Mouse (Mus musculus) liver, embryonic 11.5 days (tissue): ENCODE measurements around the gene Cenpm. TPM values are rescaled to one million over a fixed set of nuclear protein-coding genes. Genes with fewer than 3 reads are reported as not detected.

Experiments used
- ATAC-seq: fragments of 200-750 bp; cut with Nextera tagmentation; replicated peaks from 2 replicates; pipeline ENCODE4 v1.8.0; 2017; ENCODE audit warnings: moderate number of reproducible peaks, mild to moderate bottlenecking, moderate TSS enrichment, moderate library complexity; ENCODE audit not compliant: low FRiP score
- DNase-seq: peaks from one replicate; pipeline ENCODE4 v3.0.0-alpha.2; 2017; ENCODE audit warnings: low spot score
- H3K27ac ChIP-seq: fragments of 300-500 bp; sonication (generic); 2 replicates; pipeline ENCODE4 v1.5.1; 2014; ENCODE audit warnings: mild to moderate bottlenecking, low read depth, low read length, control low read depth
- H3K27me3 ChIP-seq: fragments of 300-500 bp; sonication (generic); replicated peaks from 2 replicates; pipeline ENCODE4 v1.6.1; 2014; ENCODE audit warnings: low read length, mixed read lengths; ENCODE audit not compliant: control insufficient read depth, insufficient read depth
- H3K36me3 ChIP-seq: fragments of 300-500 bp; sonication (generic); 2 replicates; pipeline ENCODE4 v1.6.1; 2014; ENCODE audit warnings: mild to moderate bottlenecking, low read length, moderate library complexity, mixed read lengths; ENCODE audit not compliant: control insufficient read depth, insufficient read depth
- H3K4me1 ChIP-seq: fragments of 300-500 bp; sonication (generic); replicated peaks from 2 replicates; pipeline ENCODE4 v1.6.1; 2014; ENCODE audit warnings: low read length, mixed read lengths; ENCODE audit not compliant: control insufficient read depth, insufficient read depth
- H3K4me2 ChIP-seq: fragments of 300-500 bp; sonication (generic); 2 replicates; pipeline ENCODE4 v1.6.1; 2014; ENCODE audit warnings: mild to moderate bottlenecking, control low read depth, moderate library complexity
- H3K4me3 ChIP-seq: fragments of 300-500 bp; sonication (generic); 2 replicates; pipeline ENCODE4 v1.5.1; 2014; ENCODE audit warnings: low read depth, low read length, control low read depth
- H3K9ac ChIP-seq: fragments of 300-500 bp; sonication (generic); 2 replicates; pipeline ENCODE4 v1.6.1; 2014; ENCODE audit warnings: low read depth, low read length, control low read depth
- H3K9me3 ChIP-seq: fragments of 300-500 bp; sonication (generic); 2 replicates; pipeline ENCODE4 v1.6.1; 2016; ENCODE audit warnings: low read length, inconsistent platforms, mixed read lengths; ENCODE audit not compliant: control insufficient read depth
- WGBS: fragments of 180-500 bp; shearing (Covaris S2); extraction: QIAGEN DNeasy Blood & Tissue Kit; methylation state at CpG from one replicate; pipeline ENCODE4 v1.1.7; 2014; 5-methylcytosine and 5-hydroxymethylcytosine counted together
- polyA plus RNA-seq: library from polyadenylated mRNA; unstranded; fragments of >200 nt; fragmentation: Nextera tagmentation; extraction: Ambion mirVana; gene quantifications from 2 replicates; pipeline ENCODE4 v1.2.1, GENCODE M21; 2014

The Cenpm gene
- polyA plus RNA-seq, 1 experiment from 2014 or later: 58.8 TPM

DNA sequence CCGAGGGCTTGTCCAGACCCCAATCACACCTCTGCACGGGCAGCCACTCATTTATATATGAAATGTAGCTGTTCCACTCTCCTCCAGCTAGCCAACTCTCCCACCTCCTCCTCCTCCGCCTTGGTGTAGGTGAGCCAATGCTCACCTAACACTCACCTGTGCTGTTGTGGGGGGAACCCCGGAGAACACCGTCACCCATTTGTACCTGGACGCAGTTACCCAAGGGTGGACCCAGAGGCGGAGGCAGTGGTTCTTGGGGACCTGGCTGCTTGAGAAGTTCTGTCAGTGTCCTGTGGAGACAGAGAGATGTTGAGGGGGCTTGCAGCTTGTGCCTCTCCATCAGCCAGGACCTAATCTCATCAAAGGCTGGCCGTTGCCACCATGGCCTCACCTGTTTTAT, 36.2 kb downstream of the Cenpm start:
- Histone ChIP-seq H3K4me1 (peaks cover 14% of the 10 kb centered on the region), H3K9me3 (no peaks in the 10 kb centered on the region), H3K9ac (no peak overlapping the region), H3K4me3 (no peak overlapping the region), H3K27me3 (peaks cover 83% of the 10 kb centered on the region), H3K27ac (no peak overlapping the region), H3K4me2 (no peak overlapping the region), H3K36me3 (peaks cover 9% of the 10 kb centered on the region)
- WGBS: 81% methylated on average over 8 of the region's 8 CpGs
- DNase-seq: no peak
- no peak for ATAC-seq

DNA sequence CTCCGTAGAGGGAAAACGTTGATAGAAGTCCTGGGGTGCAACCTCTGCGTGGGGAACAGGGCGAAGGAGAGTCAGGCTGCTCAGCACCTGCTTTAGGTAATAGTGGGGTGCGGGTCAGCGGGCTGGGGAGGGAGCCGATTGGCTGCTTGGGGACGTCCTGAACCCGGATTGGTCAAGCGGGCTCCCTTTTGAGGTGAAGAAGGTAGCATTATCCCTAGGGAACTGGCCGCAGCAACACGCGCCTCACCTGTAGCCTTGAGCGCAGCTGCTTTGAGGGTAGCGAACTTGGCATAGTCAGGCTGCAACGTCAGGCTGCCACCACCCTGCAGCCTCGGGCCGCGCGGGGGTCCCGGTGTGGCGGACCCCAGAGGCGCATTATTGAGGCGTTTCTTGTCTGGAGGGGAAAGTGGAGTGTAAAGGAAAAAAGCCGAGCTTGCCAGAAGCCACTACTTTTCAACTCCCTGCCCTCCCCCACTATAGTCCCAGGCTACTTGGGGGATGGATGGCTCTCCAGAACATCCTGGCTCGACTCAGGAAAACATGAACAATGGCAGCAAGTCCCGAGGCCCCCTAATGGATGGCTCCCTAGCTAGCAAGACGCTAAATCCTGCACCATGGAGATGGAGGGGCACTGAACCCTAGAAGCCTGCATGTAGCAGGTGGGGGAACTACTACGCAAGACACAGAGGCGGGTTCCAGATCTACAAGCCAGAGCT, 36.9 kb downstream of the Cenpm start:
- DNase-seq (no peak), ATAC-seq (no peak)
- H3K36me3 ChIP-seq: peaks cover 14% of the 10 kb centered on the region
- H3K4me1 ChIP-seq: peaks cover 14% of the 10 kb centered on the region
- no peak overlapping the region for H3K27ac ChIP-seq
- H3K4me3 ChIP-seq: no peak overlapping the region
- peaks cover 76% of the 10 kb centered on the region for H3K27me3 ChIP-seq
- H3K9me3 ChIP-seq: no peaks in the 10 kb centered on the region
- H3K4me2 ChIP-seq: no peak overlapping the region
- 25% methylated on average over 30 of the region's 30 CpGs for WGBS
- H3K9ac ChIP-seq: no peak overlapping the region

DNA sequence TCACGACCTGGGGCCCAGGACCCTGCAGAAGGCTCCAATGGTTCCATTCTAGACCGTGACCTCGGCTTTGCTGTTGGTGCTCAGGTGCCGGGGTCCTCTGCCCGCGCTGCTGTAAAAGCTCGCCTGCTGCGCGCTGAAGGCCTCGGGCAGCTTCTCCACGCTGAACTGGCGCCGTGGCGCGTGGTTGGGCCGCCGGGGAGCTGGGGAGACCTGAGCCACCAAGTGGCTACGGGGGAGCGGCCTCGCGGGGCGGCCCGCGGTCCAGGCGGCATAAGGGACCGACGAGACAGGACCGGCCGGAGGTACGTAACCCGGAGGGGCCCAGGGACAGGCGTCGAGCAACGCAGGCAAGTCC, 37.5 kb downstream of the Cenpm start:
- peak overlapping the region; percentile 17; the same call in 1 of the 2 replicates for H3K4me2 ChIP-seq
- H3K4me3 ChIP-seq: no peak overlapping the region
- DNase-seq: no peak
- 21% methylated on average over 34 of the region's 34 CpGs for WGBS
- no peak overlapping the region for H3K27ac ChIP-seq
- H3K9ac ChIP-seq: no peak overlapping the region
- H3K27me3 ChIP-seq: peaks cover 70% of the 10 kb centered on the region
- H3K36me3 ChIP-seq: peaks cover 15% of the 10 kb centered on the region
- no peaks in the 10 kb centered on the region for H3K9me3 ChIP-seq
- H3K4me1 ChIP-seq: peaks cover 9% of the 10 kb centered on the region
- ATAC-seq: no peak

DNA sequence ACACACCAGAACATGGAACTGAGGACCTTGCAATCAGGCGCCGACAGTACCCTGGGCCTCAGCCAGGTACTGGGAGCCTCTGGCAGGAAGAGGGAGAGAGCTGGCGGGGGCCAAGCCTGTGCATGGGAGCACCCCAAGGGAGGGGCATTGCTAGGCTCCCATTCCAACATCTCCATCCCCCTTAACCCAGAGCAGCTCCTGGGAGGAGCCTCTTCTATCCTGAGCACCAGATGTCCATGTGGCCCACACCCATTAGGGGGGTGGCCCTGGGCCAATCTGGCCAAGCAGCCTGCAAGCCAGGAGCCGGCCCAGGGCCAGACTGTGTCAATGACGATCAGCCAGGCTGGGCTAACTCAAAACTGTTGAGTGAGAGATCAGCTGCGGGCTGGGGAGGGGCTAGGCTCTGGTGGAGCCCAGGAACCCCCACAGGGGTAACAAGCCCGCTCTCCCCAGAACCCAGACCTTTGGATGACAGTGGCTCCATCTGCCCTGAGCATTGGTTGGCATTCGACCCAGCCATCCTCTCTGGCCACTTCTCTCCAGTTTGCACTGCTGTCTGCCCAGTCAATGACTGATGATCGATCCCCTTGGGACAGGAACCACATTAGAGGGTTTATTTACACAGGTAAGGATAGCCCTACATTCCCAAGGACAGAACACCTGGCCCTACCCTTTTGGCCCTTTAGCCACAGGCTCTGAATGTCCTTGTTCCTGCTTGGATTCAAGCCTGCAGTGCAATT, 38.0 kb downstream of the Cenpm start:
- Histone ChIP-seq H3K9me3 (no peaks in the 10 kb centered on the region), H3K27me3 (peaks cover 65% of the 10 kb centered on the region), H3K4me2 (no peak overlapping the region; the same call in 1 of the 2 replicates), H3K4me1 (peaks cover 4% of the 10 kb centered on the region; the same call in 1 of the 2 replicates), H3K4me3 (no peak overlapping the region), H3K9ac (no peak overlapping the region), H3K36me3 (peaks cover 17% of the 10 kb centered on the region), H3K27ac (no peak overlapping the region)
- WGBS: 63% methylated on average over 9 of the region's 9 CpGs
- ATAC-seq (no peak), DNase-seq (no peak)

DNA sequence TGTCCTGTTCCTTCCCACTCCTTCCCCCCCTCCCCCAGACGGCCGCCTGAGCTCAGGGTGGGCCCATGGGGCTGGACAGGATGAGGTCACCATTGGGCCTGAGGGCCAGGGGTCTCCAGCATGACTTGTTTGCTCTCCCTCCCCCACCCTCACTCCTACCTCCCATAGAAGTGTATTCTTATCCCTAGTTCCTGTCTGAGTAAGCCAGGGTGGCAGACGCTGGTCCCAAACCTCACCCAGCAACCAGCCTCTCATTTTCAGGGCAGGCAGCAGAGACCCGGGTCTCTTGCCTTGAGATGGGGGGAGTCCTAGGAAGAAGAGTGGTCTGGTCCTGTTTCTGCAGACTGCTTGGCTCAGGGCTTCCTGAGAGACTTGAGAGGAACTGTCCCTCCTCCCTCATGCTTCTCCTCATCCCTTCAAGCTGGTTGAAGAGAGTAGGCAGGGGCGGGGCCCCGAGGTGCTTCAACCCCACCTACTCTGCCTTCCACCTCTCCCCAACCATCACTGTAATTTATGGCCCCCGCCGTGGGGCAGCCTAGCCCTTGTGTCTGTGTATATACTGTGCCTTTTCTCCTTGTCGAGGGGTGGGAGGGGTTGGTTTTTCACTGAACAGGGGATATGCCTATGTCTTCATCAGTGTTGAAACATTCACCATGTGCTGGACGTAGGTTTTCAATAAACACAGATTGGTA, 39.7 kb downstream of the Cenpm start:
- Histone ChIP-seq H3K9ac (no peak overlapping the region), H3K9me3 (no peaks in the 10 kb centered on the region), H3K4me1 (peaks cover 4% of the 10 kb centered on the region; the same call in 1 of the 2 replicates), H3K4me2 (no peak overlapping the region), H3K27ac (no peak overlapping the region), H3K4me3 (no peak overlapping the region), H3K36me3 (peaks cover 20% of the 10 kb centered on the region), H3K27me3 (peaks cover 48% of the 10 kb centered on the region)
- no peak for ATAC-seq
- DNase-seq: no peak
- 72% methylated on average over 10 of the region's 10 CpGs for WGBS

DNA sequence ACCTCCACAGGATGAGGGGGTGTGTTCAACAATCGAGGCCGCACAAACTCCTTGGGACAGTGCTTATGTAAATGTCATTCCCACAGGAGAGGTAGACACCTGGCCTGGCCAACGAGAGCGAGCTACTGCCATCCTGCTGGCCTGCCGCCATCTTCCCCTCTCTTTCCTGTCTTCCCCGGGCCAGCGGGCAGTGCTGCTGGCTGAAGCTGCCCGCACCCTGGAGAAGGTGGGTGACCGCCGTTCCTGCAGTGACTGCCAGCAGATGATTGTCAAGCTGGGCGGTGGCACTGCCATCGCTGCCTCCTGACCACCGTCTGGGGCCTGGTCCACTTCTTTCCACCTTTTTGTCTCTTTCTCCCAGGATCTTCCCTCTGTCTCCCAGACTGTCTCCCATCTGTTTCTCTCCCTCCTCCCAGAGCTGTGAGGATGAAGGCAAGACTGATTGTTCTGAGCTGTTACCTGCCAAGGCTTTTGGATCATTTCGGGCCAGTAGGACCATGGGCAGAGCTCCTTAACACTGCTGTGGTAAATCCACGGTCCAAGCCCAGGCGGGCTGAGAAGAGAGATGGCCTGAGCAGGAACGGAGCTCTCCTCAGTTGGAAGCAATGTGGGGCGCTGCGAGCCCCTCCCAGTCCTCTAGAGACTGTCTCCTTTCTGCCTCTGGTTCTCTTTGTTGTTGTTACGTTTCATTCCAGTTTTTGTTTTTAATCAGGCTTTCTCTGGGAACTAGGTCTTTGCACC, 40.8 kb downstream of the Cenpm start:
- Histone ChIP-seq H3K4me3 (no peak overlapping the region), H3K27ac (no peak overlapping the region), H3K36me3 (peaks cover 21% of the 10 kb centered on the region), H3K27me3 (peaks cover 37% of the 10 kb centered on the region), H3K4me1 (peaks cover 4% of the 10 kb centered on the region; the same call in 1 of the 2 replicates), H3K9me3 (no peaks in the 10 kb centered on the region), H3K9ac (no peak overlapping the region), H3K4me2 (no peak overlapping the region)
- no peak for ATAC-seq
- WGBS: 90% methylated on average over 20 of the region's 20 CpGs
- DNase-seq: no peak

DNA sequence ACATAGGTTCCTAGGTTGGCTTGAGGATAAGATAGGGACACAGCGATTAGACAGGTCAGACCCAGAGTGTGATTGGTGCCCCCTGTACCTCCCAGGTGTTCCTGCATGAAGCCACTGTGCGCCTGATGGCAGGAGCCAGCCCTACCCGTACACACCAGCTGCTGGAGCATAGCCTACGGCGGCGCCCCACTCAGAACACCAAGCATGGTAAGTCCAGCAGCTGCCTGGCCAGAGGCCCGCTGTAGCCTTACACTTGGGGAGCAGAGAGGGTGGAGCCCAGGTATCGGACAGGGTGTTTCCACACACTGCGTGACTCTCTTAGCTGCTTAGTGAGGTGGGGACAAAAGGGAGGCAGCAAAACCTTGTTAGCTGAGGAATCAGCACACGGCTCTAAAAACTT, 41.5 kb downstream of the Cenpm start:
- Histone ChIP-seq H3K9ac (no peak overlapping the region), H3K27ac (no peak overlapping the region), H3K9me3 (no peaks in the 10 kb centered on the region), H3K36me3 (peaks cover 25% of the 10 kb centered on the region), H3K27me3 (peaks cover 31% of the 10 kb centered on the region), H3K4me1 (peaks cover 4% of the 10 kb centered on the region; the same call in 1 of the 2 replicates), H3K4me2 (no peak overlapping the region), H3K4me3 (no peak overlapping the region)
- ATAC-seq: no peak
- WGBS: 89% methylated on average over 10 of the region's 10 CpGs
- DNase-seq: no peak

DNA sequence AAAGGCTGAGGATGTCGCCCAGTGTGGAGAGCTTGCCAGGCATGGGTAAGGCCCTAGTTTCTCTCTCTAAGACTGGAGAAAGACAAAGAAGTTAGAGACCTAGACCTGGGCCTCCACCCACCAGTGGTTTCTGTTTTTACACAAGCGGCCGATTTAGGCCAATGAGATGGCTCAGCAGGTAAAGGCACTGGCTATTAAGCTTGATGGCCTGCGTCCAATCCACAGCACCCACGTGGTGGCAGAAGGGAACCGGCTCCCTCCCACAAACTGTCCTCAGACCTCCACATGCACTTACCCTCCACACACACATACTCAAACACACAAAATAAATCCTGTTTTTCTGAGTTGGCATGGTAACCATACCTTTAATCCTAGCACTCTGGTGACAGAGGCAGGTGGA, 42.5 kb downstream of the Cenpm start:
- ATAC-seq (no peak), DNase-seq (no peak)
- H3K27me3 ChIP-seq: peaks cover 21% of the 10 kb centered on the region
- no peak overlapping the region for H3K27ac ChIP-seq
- no peak overlapping the region for H3K4me3 ChIP-seq
- no peak overlapping the region for H3K4me2 ChIP-seq
- H3K9me3 ChIP-seq: no peaks in the 10 kb centered on the region
- 0 out of 2 replicates have a peak, but pooled peaks cover 4% of the 10 kb centered on the region for H3K4me1 ChIP-seq
- 87% methylated on average over 6 of the region's 6 CpGs for WGBS
- H3K36me3 ChIP-seq: peaks cover 32% of the 10 kb centered on the region
- H3K9ac ChIP-seq: no peak overlapping the region
